Mouse (Mus musculus) gastrocnemius, adult 2 months (tissue): Measurements from ENCODE around the gene C2cd2. TPM values are rescaled to one million over a fixed set of nuclear protein-coding genes. Genes with fewer than 3 reads are reported as not detected.

Experiments
- DNase-seq: peaks from one replicate; pipeline ENCODE4 v3.0.0; 2022
- H3K27ac ChIP-seq: fragments of 200-600 bp; 2 replicates; pipeline ENCODE4 v1.8.1; 2022; ENCODE audit warnings: mild to moderate bottlenecking
- H3K4me3 ChIP-seq: fragments of 200-600 bp; 2 replicates; pipeline ENCODE4 v1.8.1; 2022; ENCODE audit warnings: mild to moderate bottlenecking, moderate library complexity
- CTCF ChIP-seq: fragments of 200-600 bp; IDR thresholded peaks from 2 replicates; pipeline ENCODE4 v1.8.1; 2022; ENCODE audit warnings: antibody characterized with exemption, mild to moderate bottlenecking, moderate library complexity
- intact Hi-C: fragments of 180-260 bp; cut with DNase I; formaldehyde crosslinking; loops from one replicate; pipeline ENCODE4 v1.15.1; 2025
- total RNA-seq, 2 experiments: library from RNA; stranded (reverse); gene quantifications; 2 replicates each; pipeline ENCODE4 v1.2.3; 2021

The C2cd2 gene
- total RNA-seq, 2 experiments from 2014 or later, result 203 to 277 TPM

DNA sequence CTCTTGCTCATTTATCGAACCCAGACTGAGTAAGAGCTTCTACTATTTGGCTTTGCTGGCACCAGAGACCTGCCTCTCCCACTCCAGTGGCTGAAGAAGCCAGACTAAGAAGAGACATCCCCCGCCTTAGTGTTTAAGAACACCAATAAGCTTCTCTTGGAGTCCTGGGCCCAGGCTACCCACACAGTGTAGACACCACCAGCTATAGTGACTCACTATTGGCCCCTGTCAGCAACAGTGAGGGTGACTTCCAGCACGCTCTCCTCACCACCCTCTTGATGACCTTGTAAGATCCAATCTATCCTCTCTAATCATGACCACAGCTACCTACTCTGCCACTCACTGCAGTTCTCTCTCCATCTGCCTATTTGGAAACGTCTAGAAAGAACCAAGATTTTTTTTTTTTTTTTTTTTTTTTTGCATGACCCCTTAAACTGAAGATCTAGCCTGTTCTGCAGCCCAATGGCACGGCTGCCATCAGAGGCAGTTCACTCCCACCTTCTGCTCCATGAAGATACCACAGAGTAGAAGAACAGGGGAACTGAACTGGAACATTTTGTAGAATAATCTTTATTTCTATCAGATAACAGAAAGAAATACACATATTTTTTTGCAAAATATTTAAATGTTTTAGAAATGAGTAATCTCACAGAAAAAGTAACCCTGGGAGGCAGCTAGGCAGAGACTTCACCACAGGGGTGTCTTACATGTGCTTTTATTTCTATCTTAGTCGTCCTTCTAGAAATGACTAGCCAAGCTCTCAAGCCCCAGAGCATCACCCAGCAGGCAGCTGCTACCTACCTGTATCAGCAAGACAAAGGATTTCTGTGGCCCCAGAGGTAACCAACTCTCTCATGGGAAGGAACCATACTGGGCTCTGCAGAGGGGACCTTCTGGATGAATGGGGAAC lies 93.0 kb downstream of the C2cd2 start:
- intact Hi-C loops, result no loop called here
- DNase-seq, result no peak
- no peak for TF ChIP-seq CTCF
- Histone ChIP-seq H3K27ac (peak overlapping the region; percentile 16), H3K4me3 (no peak overlapping the region)

DNA sequence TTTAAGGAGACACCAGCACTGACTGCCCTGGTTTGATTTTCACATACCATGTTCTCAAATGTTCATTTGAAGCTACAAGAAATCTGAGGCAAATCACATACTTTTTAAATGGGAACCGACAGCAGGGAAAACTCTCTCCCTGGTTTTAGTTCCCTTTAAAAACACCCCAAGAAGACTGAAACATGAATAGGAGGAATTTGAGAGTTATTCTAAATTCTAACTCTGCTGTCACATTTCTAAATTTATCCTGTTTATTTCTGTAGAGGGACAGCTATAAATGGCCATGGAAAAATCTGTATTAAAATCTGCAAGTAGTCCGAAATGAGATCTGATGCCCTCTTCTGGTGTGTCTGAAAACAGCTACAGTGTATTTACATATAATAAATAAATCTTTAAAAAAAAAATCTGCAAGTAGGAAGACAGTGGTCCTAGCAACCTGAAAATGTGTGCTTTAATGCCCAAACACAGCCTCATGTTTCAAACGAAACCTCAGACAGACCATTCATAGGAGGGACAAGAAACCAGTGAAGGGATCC lies 98.4 kb downstream of the C2cd2 start:
- intact Hi-C loops, result no loop called here
- H3K27ac ChIP-seq, result peak overlapping the region; percentile 91
- DNase-seq, result no peak

DNA sequence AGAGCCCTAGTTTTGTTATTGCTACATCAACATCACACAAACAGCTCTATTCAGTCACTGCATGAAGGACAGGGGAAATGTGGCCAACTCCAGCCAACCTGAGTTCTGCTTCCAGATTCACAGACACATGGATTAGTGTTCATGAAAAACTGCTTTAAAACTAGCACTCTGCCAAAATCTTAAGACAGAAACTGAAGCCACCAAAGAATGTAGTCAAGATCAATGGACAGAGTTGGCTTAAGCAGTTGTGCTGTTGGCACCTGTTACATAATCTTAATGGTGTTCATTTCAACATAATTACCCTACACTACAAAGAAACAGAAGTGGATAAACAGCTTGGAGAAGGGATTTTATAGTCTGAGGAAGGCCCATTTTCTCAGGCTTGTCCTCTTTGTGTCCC lies 106.3 kb downstream of the C2cd2 start:
- no peak overlapping the region for H3K4me3 ChIP-seq
- H3K27ac ChIP-seq, result no peak overlapping the region
- intact Hi-C loops, result no loop called here
- DNase-seq, result no peak
- TF ChIP-seq CTCF, result no peak

More for the DNA sequence above, 98.4 kb downstream of the C2cd2 start:
- peak; percentile 57 for TF ChIP-seq CTCF
- peak overlapping the region; percentile 41 for H3K4me3 ChIP-seq

DNA sequence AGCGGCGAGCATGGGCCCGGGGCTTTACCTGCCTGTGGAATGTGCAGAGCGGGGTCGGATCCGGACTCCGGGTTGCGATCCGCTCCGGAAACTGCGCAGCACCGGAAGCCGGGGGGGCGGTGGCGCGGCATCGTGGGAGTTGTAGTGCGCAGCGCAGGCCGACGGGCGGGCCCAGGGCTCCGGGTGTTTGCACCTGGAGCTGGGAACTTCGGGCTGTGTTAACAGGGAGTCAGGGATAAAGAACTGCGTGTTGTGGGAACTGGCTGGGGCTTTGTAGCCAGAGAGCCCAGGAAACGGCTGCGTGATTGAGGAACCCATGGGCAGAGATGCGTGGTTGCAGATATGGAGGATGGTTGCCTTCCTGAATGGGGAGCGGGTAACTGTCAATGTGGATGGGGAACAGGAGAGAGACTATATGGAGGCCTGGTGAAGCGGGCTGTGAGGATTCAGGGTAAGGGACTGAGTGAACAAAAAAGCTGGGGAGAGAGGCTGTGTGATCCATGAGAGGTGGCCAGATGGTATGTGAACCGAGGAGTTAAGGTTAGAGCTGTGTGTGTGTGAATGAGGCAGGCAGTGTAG lies 110.6 kb downstream of the C2cd2 start, which contains the start of gene Prdm15:
Gene Prdm15 (minus strand): TSS at position 110 of the 579 bp plus-strand sequence.
- peak; percentile 93 for DNase-seq
- H3K27ac ChIP-seq, result peak within 1 kb of the TSS; percentile 94
- peak; percentile 9; the same call in 1 of the 2 replicates for TF ChIP-seq CTCF
- H3K4me3 ChIP-seq, result peak within 1 kb of the TSS; percentile 73
- intact Hi-C loops, result loop anchor here (2.0 to 5.0 kb wide), 2 partner anchors 71 to 110 kb away; partner anchors contain the start of genes C2cd2 and Zbtb21

DNA sequence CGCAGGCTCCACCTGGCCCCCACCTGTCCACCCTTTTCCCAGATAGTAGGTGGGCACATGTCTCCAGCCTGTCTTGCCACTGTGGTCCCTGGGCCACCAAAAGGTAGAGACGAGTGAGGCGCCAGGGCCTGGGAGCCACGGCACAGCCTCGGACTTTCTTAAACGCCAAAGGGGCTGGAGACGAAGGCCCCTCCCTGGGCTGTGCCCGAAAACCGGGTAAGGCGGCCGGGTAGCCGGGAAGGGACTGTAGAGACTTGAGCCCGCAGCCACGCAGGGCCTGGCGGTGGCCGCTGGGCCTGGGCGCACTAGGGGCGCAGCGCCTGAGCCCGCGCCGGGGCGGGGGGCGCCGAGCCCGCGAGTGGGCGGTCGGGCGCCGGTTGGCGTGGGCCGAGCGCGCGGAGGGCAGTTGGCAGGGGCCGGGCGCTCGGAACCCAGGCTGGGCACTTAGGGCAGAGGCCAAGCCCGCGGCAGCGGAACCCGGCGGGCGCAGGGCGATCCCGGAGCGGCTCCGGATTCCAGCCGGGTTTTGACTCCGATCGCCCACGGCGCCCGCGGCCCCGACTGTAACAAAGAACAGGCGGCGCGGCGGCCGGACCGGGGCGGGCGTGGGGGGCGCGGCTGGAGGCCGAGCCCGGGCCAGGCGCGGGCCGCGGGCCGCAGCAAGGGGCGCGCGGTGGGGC lies 111.2 kb downstream of the C2cd2 start:
- DNase-seq, result peak; percentile 94
- intact Hi-C loops, result loop anchor here (2.0 to 5.0 kb wide), 2 partner anchors 72 to 111 kb away; partner anchors contain the start of genes C2cd2 and Zbtb21
- Histone ChIP-seq H3K27ac (peak overlapping the region; percentile 94), H3K4me3 (peak overlapping the region; percentile 73)
- TF ChIP-seq CTCF, result 0 out of 2 replicates have a peak, but pooled peaks have one; percentile 1

GRCm38 (mm10) chr16:97850667-97851060 lies 111.7 kb downstream of the C2cd2 start:
- peak overlapping the region; percentile 73 for H3K4me3 ChIP-seq
- H3K27ac ChIP-seq, result peak overlapping the region; percentile 94
- no peak for TF ChIP-seq CTCF
- no peak for DNase-seq
- intact Hi-C loops, result loop anchor here (2.0 to 5.0 kb wide), 2 partner anchors 72 to 112 kb away; partner anchors contain the start of genes C2cd2 and Zbtb21

GRCm38 (mm10) chr16:97848832-97849231 lies 113.6 kb downstream of the C2cd2 start:
- no peak for DNase-seq
- H3K4me3 ChIP-seq, result no peak overlapping the region
- intact Hi-C loops, result no loop called here
- no peak for TF ChIP-seq CTCF
- H3K27ac ChIP-seq, result peak overlapping the region; percentile 94

GRCm38 (mm10) chr16:97844967-97845937 lies 117.1 kb downstream of the C2cd2 start:
- intact Hi-C loops, result no loop called here
- H3K4me3 ChIP-seq, result no peak overlapping the region
- no peak overlapping the region for H3K27ac ChIP-seq
- no peak for DNase-seq
- no peak for TF ChIP-seq CTCF

DNA sequence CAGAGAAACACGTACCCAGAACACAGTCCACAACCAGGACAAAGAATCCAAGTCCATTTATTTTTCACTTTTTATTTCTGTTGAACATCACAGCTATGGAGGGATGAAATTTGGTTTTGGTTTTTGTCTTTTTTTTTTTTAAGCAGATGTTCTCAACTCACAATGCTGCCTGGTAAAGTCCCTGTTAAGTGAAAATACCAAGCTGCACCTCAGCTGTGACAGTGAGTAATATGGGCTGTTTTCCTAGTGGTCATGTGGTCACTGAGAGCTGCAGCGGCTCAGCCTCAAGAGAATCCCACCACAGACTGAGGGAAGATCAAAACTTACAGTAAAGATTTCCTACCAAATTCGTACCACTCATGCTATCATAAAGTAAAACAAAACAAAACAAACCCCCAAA lies 130.2 kb downstream of the C2cd2 start:
- Histone ChIP-seq H3K27ac (no peak overlapping the region), H3K4me3 (no peak overlapping the region)
- intact Hi-C loops, result no loop called here
- DNase-seq, result no peak
- no peak for TF ChIP-seq CTCF

DNA sequence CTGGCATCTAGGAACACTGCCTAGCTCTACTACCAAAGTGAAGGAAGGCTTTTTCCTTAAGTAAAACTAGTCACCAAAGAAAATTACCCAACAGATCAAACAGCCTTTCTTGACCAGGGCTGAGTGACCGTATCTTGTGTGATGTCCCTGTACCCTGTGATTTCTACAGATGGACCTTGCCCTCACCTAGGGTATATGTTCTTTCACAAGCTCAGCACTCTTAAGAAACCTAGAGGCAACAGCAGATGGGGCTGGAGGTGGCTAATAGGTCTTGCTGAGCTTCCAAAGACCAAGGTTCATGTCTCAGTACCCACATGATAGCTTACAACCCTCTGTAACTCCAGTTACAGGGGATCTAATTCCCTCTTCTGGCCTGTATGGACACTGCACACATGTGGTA lies 134.2 kb downstream of the C2cd2 start:
- intact Hi-C loops, result no loop called here
- DNase-seq, result no peak
- no peak for TF ChIP-seq CTCF
- H3K4me3 ChIP-seq, result no peak overlapping the region
- H3K27ac ChIP-seq, result no peak overlapping the region

- intact Hi-C loops, result no loop called here
- Histone ChIP-seq H3K27ac (no peak overlapping the region), H3K4me3 (no peak overlapping the region)
- no peak for TF ChIP-seq CTCF
- DNase-seq, result no peak
Observed at GRCm38 (mm10) chr16:97823311-97824007, 138.9 kb downstream of the C2cd2 start.
